Mouse (Mus musculus): ENCODE data around the gene Tma16. TPM values are rescaled to one million over a fixed set of nuclear protein-coding genes. Genes with fewer than 3 reads are reported as not detected.

The Tma16 gene
- 1 to 10 TPM; 6.5 to 9.1 TPM for total RNA-seq (2021)
- long read RNA-seq, experiment 1, full-length matches to known transcripts, result 18 of 22 reads
- long read RNA-seq, experiment 1, partial matches to known transcripts, result 0 of 22 reads
- long read RNA-seq, experiment 1, other reads (novel, unspliced or antisense), result 4 of 22 reads
- long read RNA-seq, experiment 2, full-length matches to known transcripts, result 13 of 18 reads
- long read RNA-seq, experiment 2, partial matches to known transcripts, result 0 of 18 reads
- long read RNA-seq, experiment 2, other reads (novel, unspliced or antisense), result 5 of 18 reads

- peak; percentile 71 to 77 for DNase-seq (ENCODE audit: low spot score in 2 of 2)
Observed at GRCm38 (mm10) chr8:66486084-66486763, at the start of gene Tma16. Gene Tma16, minus strand, starts transcription at chr8:66486530.

GRCm38 (mm10) chr8:66520576-66520975 lies 34.2 kb upstream of the Tma16 start:
- no peak for DNase-seq (ENCODE audit: low spot score in 2 of 2)

GRCm38 (mm10) chr8:66519149-66519548 lies 32.8 kb upstream of the Tma16 start:
- DNase-seq (ENCODE audit: low spot score in 2 of 2), result no peak

GRCm38 (mm10) chr8:66511537-66511936 lies 25.2 kb upstream of the Tma16 start, which contains the start of gene Tktl2:
Gene Tktl2, plus strand, starts transcription at chr8:66511756.
- DNase-seq (ENCODE audit: low spot score in 2 of 2), result no peak

GRCm38 (mm10) chr8:66503381-66503780 lies 17.1 kb upstream of the Tma16 start:
- DNase-seq (ENCODE audit: low spot score in 2 of 2), result no peak

- peak in 1 of 2 experiments; percentile 13 for DNase-seq (ENCODE audit: low spot score in 2 of 2)
Observed at GRCm38 (mm10) chr8:66496998-66497577, 10.8 kb upstream of the Tma16 start.

- DNase-seq (ENCODE audit: low spot score in 2 of 2), result peak; percentile 53 to 68
Observed at GRCm38 (mm10) chr8:66495726-66496125, 9.4 kb upstream of the Tma16 start.

- no peak for DNase-seq (ENCODE audit: low spot score in 2 of 2)
Observed at GRCm38 (mm10) chr8:66494496-66494895, 8.2 kb upstream of the Tma16 start.

GRCm38 (mm10) chr8:66490624-66491023 lies 4.3 kb upstream of the Tma16 start:
- DNase-seq (ENCODE audit: low spot score in 2 of 2), result no peak

GRCm38 (mm10) chr8:66488556-66488955 lies 2.2 kb upstream of the Tma16 start:
- no peak for DNase-seq (ENCODE audit: low spot score in 2 of 2)

GRCm38 (mm10) chr8:66476880-66477279 lies 9.4 kb downstream of the Tma16 start:
- DNase-seq (ENCODE audit: low spot score in 2 of 2), result no peak

GRCm38 (mm10) chr8:66469821-66470220 lies 16.5 kb downstream of the Tma16 start:
- no peak for DNase-seq (ENCODE audit: low spot score in 2 of 2)

- no peak for DNase-seq (ENCODE audit: low spot score in 2 of 2)
Observed at GRCm38 (mm10) chr8:66457057-66457456, 29.3 kb downstream of the Tma16 start.

GRCm38 (mm10) chr8:66450691-66451090 lies 35.6 kb downstream of the Tma16 start:
- peak; percentile 13 to 22 for DNase-seq (ENCODE audit: low spot score in 2 of 2)

GRCm38 (mm10) chr8:66445351-66445750 lies 41.0 kb downstream of the Tma16 start:
- DNase-seq (ENCODE audit: low spot score in 2 of 2), result no peak

GRCm38 (mm10) chr8:66444141-66444540 lies 42.2 kb downstream of the Tma16 start:
- DNase-seq (ENCODE audit: low spot score in 2 of 2), result no peak

GRCm38 (mm10) chr8:66442778-66443177 lies 43.6 kb downstream of the Tma16 start:
- DNase-seq (ENCODE audit: low spot score in 2 of 2), result no peak

- no peak for DNase-seq (ENCODE audit: low spot score in 2 of 2)
Observed at GRCm38 (mm10) chr8:66441123-66441522, 45.2 kb downstream of the Tma16 start.

- DNase-seq (ENCODE audit: low spot score in 2 of 2), result no peak
Observed at GRCm38 (mm10) chr8:66438468-66438867, 47.9 kb downstream of the Tma16 start.

- DNase-seq (ENCODE audit: low spot score in 2 of 2), result no peak
Observed at GRCm38 (mm10) chr8:66437929-66438328, 48.4 kb downstream of the Tma16 start.

- no peak for DNase-seq (ENCODE audit: low spot score in 2 of 2)
Observed at GRCm38 (mm10) chr8:66436804-66437203, 49.5 kb downstream of the Tma16 start.

GRCm38 (mm10) chr8:66433577-66433976 lies 52.8 kb downstream of the Tma16 start:
- DNase-seq (ENCODE audit: low spot score in 2 of 2), result no peak
